Mouse (Mus musculus) midbrain, embryonic 11.5 days (tissue): Measurements from ENCODE around the gene Npas3. TPM values are rescaled to one million over a fixed set of nuclear protein-coding genes. Genes with fewer than 3 reads are reported as not detected.
A peak's percentile ranks its signal among the peaks of the same experiment; 100 is the strongest.

Source experiments
- ATAC-seq: fragments of 200-750 bp; cut with Nextera tagmentation; 2 replicates; pipeline ENCODE4 v1.8.0; 2017; ENCODE audit warnings: moderate TSS enrichment, moderate library complexity; ENCODE audit not compliant: low FRiP score
- DNase-seq: peaks from one replicate; pipeline ENCODE4 v3.0.0; 2015; ENCODE audit warnings: low spot score; ENCODE audit errors: missing footprints
- H3K27ac ChIP-seq: fragments of 300-500 bp; sonication (generic); 2 replicates; pipeline ENCODE4 v1.5.1; 2014; ENCODE audit warnings: low read depth, low read length
- H3K27me3 ChIP-seq: fragments of 300-500 bp; sonication (generic); 2 replicates; pipeline ENCODE4 v1.6.1; 2014; ENCODE audit warnings: mild to moderate bottlenecking, low read length, moderate library complexity, mixed read lengths; ENCODE audit not compliant: control insufficient read depth, insufficient read depth
- H3K36me3 ChIP-seq: fragments of 300-500 bp; sonication (generic); 2 replicates; pipeline ENCODE4 v1.6.1; 2014; ENCODE audit warnings: mild to moderate bottlenecking, low read length, moderate library complexity, mixed read lengths; ENCODE audit not compliant: control insufficient read depth, insufficient read depth
- H3K4me1 ChIP-seq: fragments of 300-500 bp; sonication (generic); 2 replicates; pipeline ENCODE4 v1.6.1; 2014; ENCODE audit warnings: low read length; ENCODE audit not compliant: control insufficient read depth, insufficient read depth
- H3K4me2 ChIP-seq: fragments of 300-500 bp; sonication (generic); 2 replicates; pipeline ENCODE4 v1.6.1; 2014; ENCODE audit warnings: mild to moderate bottlenecking, moderate library complexity
- H3K4me3 ChIP-seq: fragments of 300-500 bp; sonication (generic); 2 replicates; pipeline ENCODE4 v1.5.1; 2014; ENCODE audit warnings: low read depth, low read length
- H3K9ac ChIP-seq: fragments of 300-500 bp; sonication (generic); 2 replicates; pipeline ENCODE4 v1.6.1; 2014; ENCODE audit warnings: low read length
- H3K9me3 ChIP-seq: fragments of 300-500 bp; sonication (generic); 2 replicates; pipeline ENCODE4 v1.6.1; 2016; ENCODE audit warnings: low read length; ENCODE audit not compliant: control insufficient read depth
- whole genome bisulfite sequencing: fragments of 180-500 bp; shearing (Covaris S2); extraction: QIAGEN DNeasy Blood & Tissue Kit; methylation state at CpG from one replicate; pipeline ENCODE4 v1.1.7; 2014; 5-methylcytosine and 5-hydroxymethylcytosine counted together
- polyA plus RNA-seq: library from polyadenylated mRNA; unstranded; fragments of >200 nt; fragmentation: Nextera tagmentation; extraction: Ambion mirVana; gene quantifications from 2 replicates; pipeline ENCODE4 v1.2.1, GENCODE M21; 2014

Gene Npas3
- polyA plus RNA-seq, 1 experiment from 2014 or later: 17.7 TPM

DNA sequence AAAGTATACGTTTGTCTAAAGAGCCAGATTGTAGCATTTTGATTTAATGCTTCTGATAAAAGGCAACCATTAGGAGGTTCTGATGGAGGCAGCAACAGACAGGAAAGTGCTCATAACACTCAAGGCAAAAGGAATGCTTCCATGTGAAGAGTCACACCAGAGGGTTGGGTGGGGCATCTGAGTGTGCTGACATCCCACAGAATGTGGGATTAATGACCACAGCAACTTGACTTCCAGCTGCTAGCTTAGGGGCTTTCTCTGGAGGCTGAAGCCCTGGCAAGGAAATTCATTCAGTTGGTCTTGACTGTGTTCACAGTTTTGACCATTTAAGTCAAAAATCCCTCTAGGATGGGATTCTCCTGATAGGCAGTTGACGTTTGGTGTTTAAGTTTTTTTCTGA, 84.8 kb downstream of the Npas3 start:
- no peak for DNase-seq
- no peak overlapping the region for H3K4me2 ChIP-seq
- no peaks in the 10 kb centered on the region for H3K9me3 ChIP-seq
- 93% methylated on average over 2 of the region's 2 CpGs for WGBS
- ATAC-seq: no peak
- peaks cover 2% of the 10 kb centered on the region for H3K4me1 ChIP-seq
- no peaks in the 10 kb centered on the region for H3K36me3 ChIP-seq
- no peak overlapping the region for H3K27ac ChIP-seq
- H3K4me3 ChIP-seq: no peak overlapping the region
- H3K9ac ChIP-seq: no peak overlapping the region
- H3K27me3 ChIP-seq: no peaks in the 10 kb centered on the region

DNA sequence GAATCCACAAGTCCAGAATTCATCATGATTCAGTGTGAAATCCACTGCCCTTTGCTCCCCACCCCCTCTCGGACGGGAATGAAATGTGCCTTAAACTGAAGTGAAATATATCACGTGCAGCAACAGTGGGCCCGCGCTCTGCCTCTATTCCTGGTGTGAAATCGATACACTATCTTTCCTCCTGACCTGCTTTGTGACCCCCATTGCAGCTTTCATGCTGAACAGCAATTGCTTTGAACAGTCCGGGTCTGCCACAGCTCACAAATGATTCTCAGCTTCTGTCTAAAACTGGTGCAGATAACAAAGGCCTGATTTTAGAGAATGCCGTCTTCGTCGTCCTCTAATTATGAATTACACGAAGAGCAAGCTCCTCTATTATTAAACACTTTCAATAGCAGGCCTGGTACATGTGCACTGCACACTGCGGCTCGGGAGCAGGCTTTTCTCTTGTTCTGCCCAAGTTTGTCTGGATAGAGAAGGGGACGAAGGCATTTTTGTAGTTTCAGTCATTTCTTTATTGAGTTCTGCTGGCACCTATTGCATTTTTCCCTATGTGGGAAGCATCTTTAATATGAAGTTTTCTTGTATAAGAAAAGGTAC, 90.0 kb downstream of the Npas3 start:
- Histone ChIP-seq H3K4me3 (no peak overlapping the region), H3K27me3 (no peaks in the 10 kb centered on the region), H3K9ac (no peak overlapping the region), H3K36me3 (no peaks in the 10 kb centered on the region), H3K4me2 (no peak overlapping the region), H3K9me3 (no peaks in the 10 kb centered on the region), H3K4me1 (no peaks in the 10 kb centered on the region; the same call in 1 of the 2 replicates), H3K27ac (0 out of 2 replicates have a peak overlapping the region, but pooled peaks have one; percentile 2)
- 44% methylated on average over 14 of the region's 14 CpGs for WGBS
- no peak for ATAC-seq
- DNase-seq: no peak

DNA sequence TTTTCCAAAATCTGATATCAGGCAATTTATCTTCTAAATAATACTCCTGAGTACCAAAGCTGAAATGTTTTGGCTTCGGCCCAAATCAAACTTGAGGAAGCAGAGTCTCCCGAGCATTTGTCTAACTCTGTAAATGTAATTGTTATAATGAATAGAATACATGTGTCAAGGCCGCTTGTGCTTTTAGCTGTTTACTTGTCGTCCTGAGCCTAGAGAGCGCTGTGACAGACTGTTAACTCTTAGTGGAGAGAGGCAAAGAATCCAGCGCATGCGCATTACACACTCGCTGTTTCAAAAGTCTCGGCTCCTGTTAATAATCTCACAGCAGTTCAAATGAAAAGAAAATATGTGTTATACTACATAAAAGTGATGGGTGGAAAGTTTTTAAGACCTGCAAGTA, 94.3 kb downstream of the Npas3 start:
- 80% methylated on average over 9 of the region's 9 CpGs for WGBS
- Histone ChIP-seq H3K9me3 (no peaks in the 10 kb centered on the region), H3K9ac (no peak overlapping the region), H3K4me3 (no peak overlapping the region), H3K36me3 (no peaks in the 10 kb centered on the region), H3K27me3 (no peaks in the 10 kb centered on the region), H3K27ac (no peak overlapping the region), H3K4me2 (no peak overlapping the region), H3K4me1 (no peaks in the 10 kb centered on the region; the same call in 1 of the 2 replicates)
- no peak for ATAC-seq
- DNase-seq: no peak

DNA sequence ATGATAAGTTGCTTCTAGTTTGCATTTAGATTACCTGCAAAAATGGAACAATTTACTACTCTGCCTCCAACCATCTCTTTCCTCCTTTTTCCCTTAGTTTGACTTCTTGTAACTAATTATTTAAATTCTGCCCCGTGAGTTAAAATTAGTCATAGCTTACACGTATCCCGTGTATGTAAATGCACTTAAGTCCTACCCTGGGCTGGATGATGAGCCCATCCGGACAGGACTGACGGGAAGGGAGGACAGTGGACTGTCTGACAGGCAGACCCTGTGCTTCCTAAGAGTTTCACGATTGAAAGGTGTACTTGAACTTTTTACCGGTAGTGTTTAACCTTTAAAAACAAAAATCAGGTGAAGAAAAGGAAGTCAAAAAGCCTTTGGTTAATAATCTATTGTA, 103.4 kb downstream of the Npas3 start:
- DNase-seq (no peak), ATAC-seq (no peak)
- H3K4me1 ChIP-seq: peaks cover 8% of the 10 kb centered on the region; the same call in 1 of the 2 replicates
- H3K4me3 ChIP-seq: no peak overlapping the region
- no peaks in the 10 kb centered on the region for H3K9me3 ChIP-seq
- H3K9ac ChIP-seq: no peak overlapping the region
- 75% methylated on average over 7 of the region's 7 CpGs for WGBS
- H3K27me3 ChIP-seq: no peaks in the 10 kb centered on the region
- H3K4me2 ChIP-seq: no peak overlapping the region
- no peak overlapping the region for H3K27ac ChIP-seq
- no peaks in the 10 kb centered on the region for H3K36me3 ChIP-seq

DNA sequence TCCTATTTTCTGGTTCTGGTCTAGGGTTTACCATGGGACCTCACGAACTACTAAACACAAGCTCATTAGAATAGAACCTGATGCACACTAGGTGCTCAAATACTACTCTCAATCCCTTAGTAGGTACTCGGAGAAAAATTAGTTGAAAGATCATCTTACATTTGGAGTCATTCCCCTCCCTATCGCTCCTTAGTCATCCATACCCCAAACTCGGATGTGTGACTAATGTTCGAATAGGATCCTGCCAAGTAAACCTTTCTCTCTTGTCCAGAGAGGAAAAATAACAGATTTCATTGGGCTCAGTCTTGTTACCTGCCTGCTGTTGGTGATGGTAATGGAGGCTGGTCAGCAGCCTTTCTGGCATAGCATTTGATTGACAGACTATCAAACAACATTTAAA, 117.3 kb downstream of the Npas3 start:
- H3K4me2 ChIP-seq: no peak overlapping the region
- H3K4me1 ChIP-seq: no peaks in the 10 kb centered on the region
- no peak overlapping the region for H3K9ac ChIP-seq
- H3K4me3 ChIP-seq: no peak overlapping the region
- DNase-seq (no peak), ATAC-seq (no peak)
- no peaks in the 10 kb centered on the region for H3K9me3 ChIP-seq
- WGBS: 86% methylated on average over 5 of the region's 5 CpGs
- H3K36me3 ChIP-seq: no peaks in the 10 kb centered on the region
- H3K27ac ChIP-seq: no peak overlapping the region
- no peaks in the 10 kb centered on the region for H3K27me3 ChIP-seq

GRCm38 (mm10) chr12:53384851-53385250, 136.4 kb downstream of the Npas3 start:
- H3K27ac ChIP-seq: no peak overlapping the region
- WGBS: 90% methylated on average over 8 of the region's 8 CpGs
- H3K9ac ChIP-seq: no peak overlapping the region
- H3K4me2 ChIP-seq: no peak overlapping the region
- no peaks in the 10 kb centered on the region for H3K4me1 ChIP-seq
- H3K9me3 ChIP-seq: no peaks in the 10 kb centered on the region
- H3K36me3 ChIP-seq: no peaks in the 10 kb centered on the region; the same call in 1 of the 2 replicates
- no peak for ATAC-seq
- DNase-seq: no peak
- no peak overlapping the region for H3K4me3 ChIP-seq
- H3K27me3 ChIP-seq: no peaks in the 10 kb centered on the region

GRCm38 (mm10) chr12:53405856-53406255, 157.4 kb downstream of the Npas3 start:
- H3K4me3 ChIP-seq: no peak overlapping the region
- DNase-seq (no peak), ATAC-seq (no peak)
- no peaks in the 10 kb centered on the region for H3K27me3 ChIP-seq
- H3K4me1 ChIP-seq: peaks cover 14% of the 10 kb centered on the region
- H3K4me2 ChIP-seq: no peak overlapping the region
- WGBS: 57% methylated on average over 4 of the region's 4 CpGs
- H3K36me3 ChIP-seq: no peaks in the 10 kb centered on the region
- H3K9me3 ChIP-seq: no peaks in the 10 kb centered on the region
- no peak overlapping the region for H3K27ac ChIP-seq
- H3K9ac ChIP-seq: no peak overlapping the region

GRCm38 (mm10) chr12:53407776-53408175, 159.3 kb downstream of the Npas3 start:
- Histone ChIP-seq H3K4me2 (no peak overlapping the region), H3K27ac (no peak overlapping the region), H3K9me3 (no peaks in the 10 kb centered on the region), H3K4me3 (no peak overlapping the region), H3K4me1 (peaks cover 14% of the 10 kb centered on the region), H3K36me3 (no peaks in the 10 kb centered on the region), H3K9ac (no peak overlapping the region), H3K27me3 (no peaks in the 10 kb centered on the region)
- DNase-seq (no peak), ATAC-seq (no peak)
- 64% methylated on average over 3 of the region's 3 CpGs for WGBS

GRCm38 (mm10) chr12:53409711-53410110, 161.2 kb downstream of the Npas3 start:
- no peaks in the 10 kb centered on the region for H3K27me3 ChIP-seq
- no peak overlapping the region for H3K4me2 ChIP-seq
- no peaks in the 10 kb centered on the region for H3K36me3 ChIP-seq
- H3K4me1 ChIP-seq: peaks cover 14% of the 10 kb centered on the region
- H3K4me3 ChIP-seq: no peak overlapping the region
- DNase-seq (no peak), ATAC-seq (no peak)
- no peak overlapping the region for H3K9ac ChIP-seq
- H3K9me3 ChIP-seq: no peaks in the 10 kb centered on the region
- no peak overlapping the region for H3K27ac ChIP-seq
- WGBS: 93% methylated on average over 4 of the region's 4 CpGs
